Mouse (Mus musculus) CH12.LX (cell line): ENCODE data around the gene Slc39a13. TPM values are rescaled to one million over a fixed set of nuclear protein-coding genes. Genes with fewer than 3 reads are reported as not detected.
A peak's percentile ranks its signal among the peaks of the same experiment; 100 is the strongest.

Experiments used
- DNase-seq: peaks from one replicate; pipeline ENCODE4 v3.0.0-alpha.2; 2013; ENCODE audit errors: extremely low read depth
- H3K27ac ChIP-seq: 2 replicates; pipeline ENCODE4 v1.5.1; 2012; ENCODE audit warnings: low read depth, mild to moderate bottlenecking, control low read depth, moderate library complexity; ENCODE audit not compliant: insufficient read depth
- H3K27me3 ChIP-seq: replicated peaks from 2 replicates; pipeline ENCODE3; 2012; ENCODE audit warnings: inconsistent platforms
- H3K36me3 ChIP-seq, 2 experiments: replicated peaks in 1 of 2; 2 replicates each; pipeline versions ENCODE3 to v1.6.1; 2012; ENCODE audit warnings: inconsistent platforms in 1 of 2, low read length in 1 of 2, mild to moderate bottlenecking in 1 of 2, mixed read lengths in 1 of 2, moderate library complexity in 1 of 2; ENCODE audit not compliant: control insufficient read depth in 1 of 2, insufficient read depth in 1 of 2
- H3K4me1 ChIP-seq, 2 experiments: 2 replicates each; pipeline ENCODE4 v1.6.1; 2012; ENCODE audit warnings: inconsistent platforms in 1 of 2, moderate library complexity in 1 of 2; ENCODE audit not compliant: insufficient read depth in 2 of 2, control insufficient read depth in 1 of 2
- H3K4me2 ChIP-seq: 2 replicates; pipeline ENCODE4 v1.6.1; 2012; ENCODE audit warnings: low read depth, mild to moderate bottlenecking, control low read depth; ENCODE audit not compliant: poor library complexity, insufficient read depth, severe bottlenecking
- H3K4me3 ChIP-seq, 3 experiments: fragments of 150-350 bp in 1 of 3; sonication (generic) in 1 of 3; replicated peaks in 1 of 3; 2 replicates each; pipeline versions ENCODE3 to v1.5.1; 2011 to 2012; ENCODE audit warnings: low read depth in 2 of 3, low read length in 2 of 3, mild to moderate bottlenecking in 2 of 3, moderate library complexity in 2 of 3, control low read depth in 1 of 3, improper control_type of control experiment in 1 of 3, inconsistent platforms in 1 of 3, mixed read lengths in 1 of 3; ENCODE audit not compliant: poor library complexity in 1 of 3
- H3K79me2 ChIP-seq: replicated peaks from 2 replicates; pipeline ENCODE4 v1.6.1; 2012; ENCODE audit warnings: mild to moderate bottlenecking, moderate library complexity; ENCODE audit not compliant: control insufficient read depth, poor library complexity, insufficient read depth, severe bottlenecking; ENCODE audit errors: extremely low read depth
- H3K9ac ChIP-seq: 2 replicates; pipeline ENCODE4 v1.6.1; 2012; ENCODE audit warnings: low read depth, mild to moderate bottlenecking, control low read depth, moderate library complexity; ENCODE audit not compliant: insufficient read depth
- H3K9me3 ChIP-seq: replicated peaks from 2 replicates; pipeline ENCODE3; 2012; ENCODE audit warnings: low read length, inconsistent platforms, mixed read lengths
- BHLHE40 ChIP-seq: IDR thresholded peaks from 2 replicates; pipeline ENCODE4 v1.6.1; 2011; ENCODE audit warnings: mild to moderate bottlenecking, low read depth, low read length, improper control_type of control experiment
- CHD1 ChIP-seq: IDR thresholded peaks from 2 replicates; pipeline ENCODE4 v1.6.1; 2012; ENCODE audit warnings: low read depth, low read length, improper control_type of control experiment, inconsistent platforms
- CHD2 ChIP-seq: IDR thresholded peaks from 2 replicates; pipeline ENCODE4 v1.6.1; 2011; ENCODE audit warnings: low read length, improper control_type of control experiment
- ELF1 ChIP-seq: IDR thresholded peaks from 2 replicates; pipeline ENCODE4 v1.6.1; 2014; ENCODE audit warnings: low read depth, mild to moderate bottlenecking, inconsistent platforms, low read length, improper control_type of control experiment
- EP300 ChIP-seq: IDR thresholded peaks from 2 replicates; pipeline ENCODE4 v1.6.1; 2011; ENCODE audit warnings: low read length, improper control_type of control experiment
- ETS1 ChIP-seq: conservative IDR thresholded peaks from 2 replicates; pipeline ENCODE4 v1.6.1; 2012; ENCODE audit warnings: low read depth, mild to moderate bottlenecking, inconsistent platforms, low read length, improper control_type of control experiment, moderate library complexity
- GABPA ChIP-seq: IDR thresholded peaks from 2 replicates; pipeline ENCODE4 v1.6.1; 2012; ENCODE audit warnings: low read depth, low read length, improper control_type of control experiment, inconsistent platforms; ENCODE audit not compliant: insufficient replicate concordance
- HCFC1 ChIP-seq: IDR thresholded peaks from 2 replicates; pipeline ENCODE4 v1.6.1; 2012; ENCODE audit warnings: low read depth, mild to moderate bottlenecking, inconsistent platforms, low read length, improper control_type of control experiment
- IRF4 ChIP-seq: IDR thresholded peaks from 2 replicates; pipeline ENCODE4 v1.6.1; 2014; ENCODE audit warnings: low read depth, mild to moderate bottlenecking, inconsistent platforms, low read length, improper control_type of control experiment
- KAT2A ChIP-seq: IDR thresholded peaks from 2 replicates; pipeline ENCODE4 v1.6.1; 2012; ENCODE audit warnings: low read length, improper control_type of control experiment, inconsistent platforms; ENCODE audit not compliant: insufficient replicate concordance
- MAFK ChIP-seq: IDR thresholded peaks from 2 replicates; pipeline ENCODE4 v1.6.1; 2011; ENCODE audit warnings: low read length, improper control_type of control experiment; ENCODE audit not compliant: insufficient replicate concordance
- MAX ChIP-seq: IDR thresholded peaks from 2 replicates; pipeline ENCODE4 v1.6.1; 2011; ENCODE audit warnings: low read length, improper control_type of control experiment
- MAZ ChIP-seq: IDR thresholded peaks from 2 replicates; pipeline ENCODE4 v1.6.1; 2012; ENCODE audit warnings: low read depth, mild to moderate bottlenecking, inconsistent platforms, low read length, improper control_type of control experiment, moderate library complexity
- MEF2A ChIP-seq: IDR thresholded peaks from 2 replicates; pipeline ENCODE4 v1.6.1; 2014; ENCODE audit warnings: low read depth, mild to moderate bottlenecking, inconsistent platforms, low read length, improper control_type of control experiment, borderline replicate concordance
- MXI1 ChIP-seq: IDR thresholded peaks from 2 replicates; pipeline ENCODE4 v1.6.1; 2011; ENCODE audit warnings: mild to moderate bottlenecking, low read depth, low read length, improper control_type of control experiment
- MYC ChIP-seq: IDR thresholded peaks from 2 replicates; pipeline ENCODE4 v1.6.1; 2011; ENCODE audit warnings: low read depth, mild to moderate bottlenecking, improper control_type of control experiment, low read length
- NELFE ChIP-seq: IDR thresholded peaks from 2 replicates; pipeline ENCODE4 v1.6.1; 2011; ENCODE audit warnings: low read depth, low read length, improper control_type of control experiment
- POLR2A ChIP-seq: IDR thresholded peaks from 2 replicates; pipeline ENCODE4 v1.6.1; 2011; ENCODE audit warnings: low read depth, mild to moderate bottlenecking, improper control_type of control experiment, low read length
- POLR2AphosphoS2 ChIP-seq: IDR thresholded peaks from 2 replicates; pipeline ENCODE4 v1.6.1; 2011; ENCODE audit warnings: low read depth, low read length, improper control_type of control experiment
- SIN3A ChIP-seq: IDR thresholded peaks from 2 replicates; pipeline ENCODE4 v1.6.1; 2012; ENCODE audit warnings: low read length, improper control_type of control experiment, inconsistent platforms
- SMC3 ChIP-seq: IDR thresholded peaks from 2 replicates; pipeline ENCODE4 v1.6.1; 2011; ENCODE audit warnings: low read depth, low read length, improper control_type of control experiment
- TBP ChIP-seq: conservative IDR thresholded peaks from 2 replicates; pipeline ENCODE4 v1.6.1; 2011; ENCODE audit warnings: low read depth, low read length, improper control_type of control experiment
- TCF12 ChIP-seq: IDR thresholded peaks from 2 replicates; pipeline ENCODE4 v1.6.1; 2014; ENCODE audit warnings: low read depth, mild to moderate bottlenecking, inconsistent platforms, low read length, improper control_type of control experiment
- UBTF ChIP-seq: IDR thresholded peaks from 2 replicates; pipeline ENCODE4 v1.6.1; 2012; ENCODE audit warnings: low read depth, mild to moderate bottlenecking, inconsistent platforms, low read length, improper control_type of control experiment, moderate library complexity
- ZKSCAN1 ChIP-seq: IDR thresholded peaks from 2 replicates; pipeline ENCODE4 v1.6.1; 2012; ENCODE audit warnings: low read depth, inconsistent platforms, low read length, improper control_type of control experiment, borderline replicate concordance
- ZMIZ1 ChIP-seq: IDR thresholded peaks from 2 replicates; pipeline ENCODE4 v1.6.1; 2012; ENCODE audit warnings: low read depth, mild to moderate bottlenecking, inconsistent platforms, low read length, improper control_type of control experiment
- dilution Hi-C: fragments of 300-500 bp; cut with MboI; formaldehyde crosslinking; loops from 2 replicates; pipeline ENCODE4 v1.14.3; 2020; ENCODE audit warnings: low sequenced_read_pairs; ENCODE audit not compliant: extremely low pct_unique_long_range_greater_than_20kb, extremely low pct_ligation_motif_present
- in situ Hi-C: fragments of 300-500 bp; cut with MboI; formaldehyde crosslinking; loops from 3 replicates; pipeline ENCODE4 v1.14.3; 2019; ENCODE audit warnings: low sequenced_read_pairs, low pct_ligation_motif_present, low pct_unique_long_range_greater_than_20kb, mixed read lengths
- polyA plus RNA-seq: library from polyadenylated mRNA; unstranded; fragments of >175 nt; gene quantifications from 2 replicates; pipeline ENCODE4 v1.2.1, GENCODE M21; 2012; ENCODE audit warnings: low read depth; ENCODE audit not compliant: insufficient read length
- total RNA-seq, 2 experiments: library from RNA; depleted of rRNA; stranded (reverse); fragments of 300-350 nt in 1 of 2; fragments of >200 nt in 1 of 2; gene quantifications; 2 replicates each; pipeline ENCODE4 v1.2.3; 2012 to 2014

The Slc39a13 gene
- total and polyA plus RNA-seq, 3 experiments = 3.5 to 7.5 (median 7.2) TPM

- Histone ChIP-seq H3K9ac (peak overlapping the region; percentile 67), H3K27ac (peak overlapping the region; percentile 29), H3K27me3 (no peaks in the 10 kb centered on the region), H3K36me3 (no peaks in the 10 kb centered on the region), H3K4me3 (peak overlapping the region; percentile 1 to 47 (median 26)), H3K4me1 (peaks cover 41 to 91% of the 10 kb centered on the region in 2 experiments), H3K4me2 (peak overlapping the region; percentile 4), H3K9me3 (no peaks in the 10 kb centered on the region), H3K79me2 (no peaks in the 10 kb centered on the region)
- in situ Hi-C loops (no loop called here), dilution Hi-C loops (no loop called here)
- TF ChIP-seq EP300 (peak; percentile 72), IRF4 (peak; percentile 40; the same call in 1 of the 2 replicates), MAFK (no peak), ZMIZ1 (peak; percentile 64; the same call in 1 of the 2 replicates), ETS1 (peak; percentile 73), SMC3 (no peak), CHD1 (no peak), MXI1 (peak; percentile 89), NELFE (peak; percentile 78), TCF12 (peak; percentile 73; the same call in 1 of the 2 replicates), CHD2 (peak; percentile 86), ELF1 (peak; percentile 89), ZKSCAN1 (no peak), UBTF (no peak), KAT2A (0 out of 2 replicates have a peak, but pooled peaks have one; percentile 37), MAX (peak; percentile 85), GABPA (no peak), MYC (peak; percentile 72; the same call in 1 of the 2 replicates), MEF2A (no peak; the same call in 1 of the 2 replicates), BHLHE40 (peak; percentile 72), HCFC1 (peak; percentile 72), POLR2AphosphoS2 (no peak), POLR2A (peak; percentile 83), TBP (0 out of 2 replicates have a peak, but pooled peaks have one; percentile 57), MAZ (0 out of 2 replicates have a peak, but pooled peaks have one; percentile 21), SIN3A (peak; percentile 85)
- peak; percentile 82 for DNase-seq
Observed at GRCm38 (mm10) chr2:91082844-91083243, 12.6 kb upstream of the Slc39a13 start.
